Mouse (Mus musculus) neural tube, embryonic 15.5 days (tissue): ENCODE data around the gene Ror1. TPM values are rescaled to one million over a fixed set of nuclear protein-coding genes. Genes with fewer than 3 reads are reported as not detected.
A peak's percentile ranks its signal among the peaks of the same experiment; 100 is the strongest.

Experiments used
- ATAC-seq: fragments of 200-750 bp; cut with Nextera tagmentation; 2 replicates; pipeline ENCODE4 v1.8.0; 2017; ENCODE audit warnings: mild to moderate bottlenecking, moderate TSS enrichment, moderate library complexity; ENCODE audit not compliant: low FRiP score
- H3K27ac ChIP-seq: fragments of 300-500 bp; sonication (generic); replicated peaks from 2 replicates; pipeline ENCODE4 v1.5.1; 2015; ENCODE audit warnings: mild to moderate bottlenecking, inconsistent platforms
- H3K27me3 ChIP-seq: fragments of 300-500 bp; sonication (generic); replicated peaks from 2 replicates; pipeline ENCODE4 v1.6.1; 2015; ENCODE audit warnings: inconsistent platforms
- H3K36me3 ChIP-seq: fragments of 300-500 bp; sonication (generic); 2 replicates; pipeline ENCODE4 v1.6.1; 2015; ENCODE audit warnings: inconsistent platforms
- H3K4me1 ChIP-seq: fragments of 300-500 bp; sonication (generic); 2 replicates; pipeline ENCODE4 v1.6.1; 2015; ENCODE audit warnings: inconsistent platforms
- H3K4me2 ChIP-seq: fragments of 300-500 bp; sonication (generic); 2 replicates; pipeline ENCODE4 v1.6.1; 2015; ENCODE audit warnings: inconsistent platforms, mild to moderate bottlenecking, moderate library complexity
- H3K4me3 ChIP-seq: fragments of 300-500 bp; sonication (generic); replicated peaks from 2 replicates; pipeline ENCODE4 v1.5.1; 2015; ENCODE audit warnings: mild to moderate bottlenecking, inconsistent platforms
- H3K9ac ChIP-seq: fragments of 300-500 bp; sonication (generic); replicated peaks from 2 replicates; pipeline ENCODE4 v1.6.1; 2015; ENCODE audit warnings: mild to moderate bottlenecking, inconsistent platforms
- H3K9me3 ChIP-seq: fragments of 300-500 bp; sonication (generic); replicated peaks from 2 replicates; pipeline ENCODE4 v1.6.1; 2016; ENCODE audit warnings: inconsistent platforms
- WGBS: fragments of 180-500 bp; shearing (Covaris S2); methylation state at CpG from one replicate; pipeline ENCODE4 v1.1.7; 2015; ENCODE audit warnings: mixed read lengths; 5-methylcytosine and 5-hydroxymethylcytosine counted together
- polyA plus RNA-seq: library from polyadenylated mRNA; unstranded; fragments of >200 nt; fragmentation: Nextera tagmentation; extraction: Ambion mirVana; gene quantifications from 2 replicates; pipeline ENCODE4 v1.2.1, GENCODE M21; 2015

Ror1 gene
- polyA plus RNA-seq, 1 experiment from 2014 or later, result 1.2 TPM

GRCm38 (mm10) chr4:100065686-100066085 lies 29.9 kb upstream of the Ror1 start:
- Histone ChIP-seq H3K4me2 (no peak overlapping the region), H3K4me1 (no peaks in the 10 kb centered on the region), H3K27me3 (no peaks in the 10 kb centered on the region), H3K9me3 (no peaks in the 10 kb centered on the region), H3K27ac (no peak overlapping the region), H3K9ac (no peak overlapping the region), H3K4me3 (no peak overlapping the region), H3K36me3 (no peaks in the 10 kb centered on the region)
- WGBS, result 91% methylated on average over 2 of the region's 2 CpGs
- ATAC-seq, result no peak

- Histone ChIP-seq H3K9me3 (no peaks in the 10 kb centered on the region), H3K9ac (no peak overlapping the region), H3K4me3 (no peak overlapping the region), H3K4me1 (no peaks in the 10 kb centered on the region), H3K36me3 (no peaks in the 10 kb centered on the region), H3K27ac (no peak overlapping the region), H3K4me2 (no peak overlapping the region), H3K27me3 (no peaks in the 10 kb centered on the region)
- ATAC-seq, result no peak
- 53% methylated on average over 6 of the region's 6 CpGs for WGBS
Measured at GRCm38 (mm10) chr4:100070101-100070500, 25.5 kb upstream of the Ror1 start.

DNA sequence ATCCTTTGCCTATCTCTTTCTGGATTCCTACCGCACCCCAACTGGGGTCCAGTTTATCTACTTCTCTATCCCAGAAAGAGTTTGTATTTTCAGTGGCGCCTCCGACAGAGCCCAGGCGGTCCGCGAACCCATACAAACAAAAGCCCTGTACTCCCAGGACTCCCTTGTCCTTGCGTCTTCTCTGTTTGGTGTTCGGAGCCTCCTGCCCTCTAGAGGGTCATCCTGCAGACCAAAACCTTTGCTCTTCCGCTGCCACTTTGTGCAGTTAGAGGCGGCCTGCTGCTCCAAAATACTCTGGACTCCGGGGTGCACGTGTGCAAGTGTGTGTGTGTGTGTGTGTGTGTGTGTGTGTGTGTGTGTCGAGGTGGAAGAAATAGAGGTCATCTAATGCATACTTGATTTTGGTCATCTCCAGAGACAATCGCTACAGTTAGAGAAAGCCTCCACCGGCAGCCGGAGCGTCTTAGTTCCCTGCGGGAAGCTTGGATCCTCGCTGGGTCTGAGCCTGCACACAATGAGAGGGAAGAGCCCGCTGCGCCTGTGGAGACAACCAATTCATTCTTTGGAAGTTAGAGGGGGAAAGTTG lies 1.1 kb downstream of the Ror1 start:
- no peak overlapping the region for H3K27ac ChIP-seq
- no peaks in the 10 kb centered on the region for H3K9me3 ChIP-seq
- no peak for ATAC-seq
- H3K36me3 ChIP-seq, result no peaks in the 10 kb centered on the region
- 2% methylated on average over 21 of the region's 21 CpGs for WGBS
- H3K9ac ChIP-seq, result peak overlapping the region; percentile 44
- 0 out of 2 replicates have a peak, but pooled peaks cover 8% of the 10 kb centered on the region for H3K27me3 ChIP-seq
- H3K4me1 ChIP-seq, result peaks cover 22% of the 10 kb centered on the region
- H3K4me2 ChIP-seq, result peak overlapping the region; percentile 91
- H3K4me3 ChIP-seq, result peak overlapping the region; percentile 64

DNA sequence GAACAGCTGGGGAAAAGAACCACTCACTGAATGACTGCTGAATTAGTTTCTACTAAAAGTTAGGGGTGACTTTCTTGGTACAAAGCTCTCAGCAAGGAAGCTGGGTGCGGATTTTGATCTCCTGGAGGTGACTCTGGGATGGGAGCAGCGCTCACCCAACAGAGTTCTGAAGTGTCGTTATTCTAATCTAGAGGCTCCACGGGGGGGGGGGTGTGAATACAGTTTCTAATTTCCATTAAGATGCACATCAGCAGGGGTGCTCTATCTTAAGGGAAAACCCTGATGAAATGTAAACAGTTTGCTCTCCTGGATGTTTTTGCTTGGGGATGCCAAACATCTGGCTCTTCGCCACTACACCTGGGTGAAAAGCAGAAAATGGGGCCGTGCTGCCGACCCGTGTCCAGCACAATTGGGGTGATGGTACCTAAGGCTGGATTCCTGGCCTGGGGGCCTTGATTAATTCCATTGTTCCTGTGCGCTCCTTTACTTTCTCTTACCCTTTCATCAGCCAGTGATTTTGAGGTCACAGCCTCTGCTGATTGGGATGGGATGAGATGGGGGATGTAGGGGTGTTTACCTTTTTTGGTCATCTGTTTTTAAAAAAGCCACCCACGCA lies 1.9 kb downstream of the Ror1 start:
- no peak for ATAC-seq
- Histone ChIP-seq H3K4me2 (peak overlapping the region; percentile 91), H3K9ac (no peak overlapping the region), H3K27ac (no peak overlapping the region), H3K36me3 (no peaks in the 10 kb centered on the region), H3K4me3 (peak overlapping the region; percentile 64), H3K9me3 (no peaks in the 10 kb centered on the region), H3K4me1 (peaks cover 22% of the 10 kb centered on the region), H3K27me3 (0 out of 2 replicates have a peak, but pooled peaks cover 8% of the 10 kb centered on the region)
- 26% methylated on average over 10 of the region's 10 CpGs for WGBS

DNA sequence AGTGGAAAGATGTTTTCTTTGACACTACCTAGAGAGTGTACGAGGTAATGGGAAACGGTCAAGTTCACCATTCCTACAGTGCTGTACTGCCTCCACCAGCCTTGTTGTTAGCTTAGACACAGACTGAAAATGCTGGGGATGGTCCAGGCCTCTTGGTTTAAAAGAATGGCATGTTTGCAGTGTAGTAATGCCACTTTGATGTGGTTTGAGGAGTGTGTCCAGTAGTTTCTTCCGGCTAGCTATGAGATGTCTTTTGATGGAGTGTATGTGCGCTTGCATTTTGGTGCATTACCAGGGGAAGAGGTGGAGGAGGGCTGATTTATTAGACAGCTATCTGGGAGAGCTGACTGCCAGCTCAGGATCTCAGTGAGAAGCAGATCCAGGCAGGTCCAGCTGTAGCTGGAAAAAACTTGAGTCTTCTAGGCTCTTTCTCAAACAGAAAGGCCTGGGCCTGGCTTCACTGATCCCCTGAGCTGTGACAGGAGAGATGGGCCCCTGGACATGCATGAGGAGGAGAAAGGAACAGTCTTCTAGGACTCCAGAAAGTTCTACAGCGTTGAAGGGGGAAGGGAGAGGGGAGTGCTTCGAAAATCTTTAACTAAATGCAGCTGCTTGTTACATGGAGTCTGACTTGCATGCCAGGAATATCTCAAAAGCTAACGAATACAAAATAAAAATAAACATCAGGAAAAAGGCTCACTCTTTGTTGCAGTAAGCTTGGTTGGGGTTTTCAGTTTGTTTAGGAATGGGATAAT lies 5.7 kb downstream of the Ror1 start:
- Histone ChIP-seq H3K9ac (no peak overlapping the region), H3K36me3 (no peaks in the 10 kb centered on the region), H3K4me3 (no peak overlapping the region), H3K27me3 (0 out of 2 replicates have a peak, but pooled peaks cover 8% of the 10 kb centered on the region), H3K9me3 (no peaks in the 10 kb centered on the region), H3K27ac (no peak overlapping the region), H3K4me2 (no peak overlapping the region), H3K4me1 (peaks cover 22% of the 10 kb centered on the region)
- ATAC-seq, result no peak
- 79% methylated on average over 7 of the region's 7 CpGs for WGBS

DNA sequence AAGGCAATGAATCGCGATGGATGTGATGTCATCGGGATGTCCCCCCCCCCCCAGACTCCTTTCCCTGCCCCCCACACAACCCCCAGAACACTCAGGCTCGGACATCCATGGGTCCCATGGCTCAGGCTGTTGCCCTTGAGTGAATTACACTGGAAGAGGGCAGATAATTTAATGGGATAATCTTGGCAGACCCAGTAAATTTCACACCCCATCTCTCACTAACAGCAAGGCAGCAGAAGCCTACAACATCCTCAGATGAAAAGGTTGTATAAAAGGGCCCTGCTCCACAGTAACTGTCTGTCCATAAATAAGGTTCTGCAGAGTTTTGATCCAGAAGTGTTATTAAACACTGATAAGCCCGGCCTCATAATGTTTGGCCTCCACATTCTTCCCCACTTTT lies 6.3 kb downstream of the Ror1 start:
- Histone ChIP-seq H3K4me1 (peaks cover 16% of the 10 kb centered on the region), H3K4me3 (no peak overlapping the region), H3K27me3 (0 out of 2 replicates have a peak, but pooled peaks cover 3% of the 10 kb centered on the region), H3K36me3 (no peaks in the 10 kb centered on the region), H3K9me3 (no peaks in the 10 kb centered on the region), H3K4me2 (no peak overlapping the region), H3K9ac (no peak overlapping the region), H3K27ac (no peak overlapping the region)
- WGBS, result 69% methylated on average over 5 of the region's 5 CpGs
- no peak for ATAC-seq

GRCm38 (mm10) chr4:100104241-100104640 lies 8.7 kb downstream of the Ror1 start:
- no peak overlapping the region for H3K4me2 ChIP-seq
- H3K27ac ChIP-seq, result no peak overlapping the region
- H3K4me3 ChIP-seq, result no peak overlapping the region
- no peaks in the 10 kb centered on the region for H3K36me3 ChIP-seq
- ATAC-seq, result no peak
- no peak overlapping the region for H3K9ac ChIP-seq
- peaks cover 6% of the 10 kb centered on the region; the same call in 1 of the 2 replicates for H3K4me1 ChIP-seq
- H3K27me3 ChIP-seq, result no peaks in the 10 kb centered on the region
- WGBS, result 79% methylated on average over 1 of the region's 1 CpGs
- no peaks in the 10 kb centered on the region for H3K9me3 ChIP-seq

DNA sequence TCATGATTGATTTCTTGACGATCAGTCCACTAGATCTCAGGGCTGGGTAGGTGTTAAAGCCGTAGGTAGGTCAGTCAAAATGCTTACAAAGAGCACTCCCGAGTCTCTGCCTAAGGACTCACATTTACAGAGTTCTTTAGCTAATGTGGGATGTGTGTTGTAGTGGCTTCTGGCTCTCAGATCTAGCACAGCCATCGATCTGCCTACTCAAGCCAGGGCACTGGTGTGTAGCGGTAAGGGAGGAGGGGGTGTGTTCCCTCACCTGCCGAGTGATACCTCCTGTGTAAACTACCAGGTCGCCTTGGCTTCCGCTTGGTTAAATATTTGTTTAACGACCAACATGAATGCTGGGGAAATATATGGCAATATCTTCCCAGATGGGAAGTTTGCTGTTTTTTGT lies 12.0 kb downstream of the Ror1 start:
- Histone ChIP-seq H3K9me3 (no peaks in the 10 kb centered on the region), H3K4me1 (peaks cover 6% of the 10 kb centered on the region; the same call in 1 of the 2 replicates), H3K4me2 (no peak overlapping the region), H3K9ac (no peak overlapping the region), H3K27me3 (no peaks in the 10 kb centered on the region), H3K36me3 (no peaks in the 10 kb centered on the region), H3K27ac (no peak overlapping the region), H3K4me3 (no peak overlapping the region)
- no peak for ATAC-seq
- WGBS, result 87% methylated on average over 9 of the region's 9 CpGs

GRCm38 (mm10) chr4:100108551-100108950 lies 13.0 kb downstream of the Ror1 start:
- Histone ChIP-seq H3K4me1 (peaks cover 6% of the 10 kb centered on the region; the same call in 1 of the 2 replicates), H3K9me3 (no peaks in the 10 kb centered on the region), H3K4me3 (no peak overlapping the region), H3K27ac (no peak overlapping the region), H3K4me2 (no peak overlapping the region), H3K36me3 (no peaks in the 10 kb centered on the region), H3K9ac (no peak overlapping the region), H3K27me3 (no peaks in the 10 kb centered on the region)
- WGBS, result 96% methylated on average over 4 of the region's 4 CpGs
- ATAC-seq, result no peak

GRCm38 (mm10) chr4:100114148-100114547 lies 18.6 kb downstream of the Ror1 start:
- Histone ChIP-seq H3K36me3 (no peaks in the 10 kb centered on the region), H3K9me3 (no peaks in the 10 kb centered on the region), H3K27ac (no peak overlapping the region), H3K4me3 (no peak overlapping the region), H3K27me3 (no peaks in the 10 kb centered on the region), H3K4me2 (no peak overlapping the region), H3K4me1 (no peaks in the 10 kb centered on the region), H3K9ac (no peak overlapping the region)
- ATAC-seq, result no peak

GRCm38 (mm10) chr4:100116366-100116765 lies 20.8 kb downstream of the Ror1 start:
- no peak for ATAC-seq
- 92% methylated on average over 3 of the region's 3 CpGs for WGBS

DNA sequence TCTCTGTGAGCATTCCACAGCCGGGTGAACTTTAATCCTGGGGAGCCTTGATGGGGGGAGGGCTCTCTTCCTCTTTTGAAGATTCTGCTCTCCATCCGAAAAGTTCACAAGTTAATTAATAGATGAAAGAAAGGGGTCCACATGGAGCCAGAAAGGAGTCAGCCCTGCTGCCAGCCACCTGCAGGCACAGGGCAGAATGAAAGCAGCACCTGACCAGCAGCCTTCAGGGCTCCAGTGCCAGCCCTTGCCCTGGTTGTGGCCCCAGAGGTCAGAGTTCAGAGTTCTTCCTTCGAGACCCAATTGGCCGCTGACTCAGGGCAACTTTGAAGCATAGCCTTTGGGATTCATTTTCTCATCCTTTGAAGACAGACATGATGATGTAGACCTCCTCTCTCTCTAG lies 23.1 kb downstream of the Ror1 start:
- no peak overlapping the region for H3K4me3 ChIP-seq
- H3K4me1 ChIP-seq, result no peaks in the 10 kb centered on the region
- H3K36me3 ChIP-seq, result no peaks in the 10 kb centered on the region
- H3K9me3 ChIP-seq, result no peaks in the 10 kb centered on the region
- no peaks in the 10 kb centered on the region for H3K27me3 ChIP-seq
- no peak overlapping the region for H3K4me2 ChIP-seq
- no peak overlapping the region for H3K27ac ChIP-seq
- H3K9ac ChIP-seq, result no peak overlapping the region
- ATAC-seq, result no peak
- WGBS, result 53% methylated on average over 4 of the region's 4 CpGs

More at GRCm38 (mm10) chr4:100116366-100116765, 20.8 kb downstream of the Ror1 start:
- Histone ChIP-seq H3K4me2 (no peak overlapping the region), H3K27me3 (no peaks in the 10 kb centered on the region), H3K4me3 (no peak overlapping the region), H3K36me3 (no peaks in the 10 kb centered on the region), H3K4me1 (no peaks in the 10 kb centered on the region), H3K9ac (no peak overlapping the region), H3K9me3 (no peaks in the 10 kb centered on the region), H3K27ac (no peak overlapping the region)
